Mouse (Mus musculus) left cerebral cortex, adult 18-20 months (tissue): ENCODE results near the gene Dlat. TPM values are rescaled to one million over a fixed set of nuclear protein-coding genes. Genes with fewer than 3 reads are reported as not detected.
"Not testable (repeated sequence)": the region's sequence is repeated elsewhere in the genome, so short reads cannot be mapped to it uniquely, and the experiment has no call there.

Experiments
- DNase-seq, 2 experiments: peaks; one replicate each; pipeline ENCODE4 v3.0.0; 2021 to 2022; ENCODE audit warnings: low spot score in 2 of 2, mixed read lengths in 1 of 2
- total RNA-seq, 2 experiments: library from RNA; stranded (reverse); gene quantifications; 2 replicates each; pipeline ENCODE4 v1.2.3; 2021

The Dlat gene
- total RNA-seq, 2 experiments from 2014 or later, result 107 to 121 TPM

DNA sequence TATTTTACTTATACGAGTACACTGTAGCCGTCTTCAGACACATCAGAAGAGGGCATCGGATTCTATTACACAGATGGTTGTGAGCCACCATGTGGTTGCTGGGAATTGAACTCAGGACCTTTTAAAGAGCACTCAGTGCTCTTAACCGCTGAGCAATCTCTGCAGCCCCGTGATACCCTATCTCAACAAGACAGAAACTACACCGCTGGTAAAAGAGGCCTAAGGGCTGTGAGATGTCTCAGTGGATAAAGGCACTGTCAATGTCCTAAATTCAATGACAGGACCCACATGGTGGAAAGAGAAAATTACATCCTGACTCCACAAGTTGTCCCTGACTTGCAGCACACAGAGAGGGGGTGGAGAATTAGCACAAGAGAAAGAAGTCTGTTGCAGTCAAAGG is 6.9 kb upstream of the Dlat start:
- no peak for DNase-seq

DNA sequence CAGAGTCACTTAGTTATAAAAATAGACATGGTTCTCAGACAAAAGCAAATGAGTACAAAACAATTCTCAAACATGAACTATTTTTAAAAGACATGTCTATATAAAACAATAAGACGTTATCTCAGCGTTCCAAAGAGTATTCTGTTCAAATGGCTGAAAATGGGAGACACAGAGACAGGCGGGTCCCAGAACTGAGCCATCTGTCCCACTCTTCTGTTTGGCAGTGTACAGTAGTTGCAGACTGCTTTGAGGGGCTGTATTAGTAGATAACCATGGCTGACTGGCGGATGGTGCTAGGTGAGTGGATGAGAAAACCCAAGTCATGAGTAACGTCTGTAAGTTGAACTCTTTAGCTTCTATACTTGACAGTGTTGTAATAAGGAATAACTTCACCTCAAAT is 5.2 kb upstream of the Dlat start:
- no peak for DNase-seq

DNA sequence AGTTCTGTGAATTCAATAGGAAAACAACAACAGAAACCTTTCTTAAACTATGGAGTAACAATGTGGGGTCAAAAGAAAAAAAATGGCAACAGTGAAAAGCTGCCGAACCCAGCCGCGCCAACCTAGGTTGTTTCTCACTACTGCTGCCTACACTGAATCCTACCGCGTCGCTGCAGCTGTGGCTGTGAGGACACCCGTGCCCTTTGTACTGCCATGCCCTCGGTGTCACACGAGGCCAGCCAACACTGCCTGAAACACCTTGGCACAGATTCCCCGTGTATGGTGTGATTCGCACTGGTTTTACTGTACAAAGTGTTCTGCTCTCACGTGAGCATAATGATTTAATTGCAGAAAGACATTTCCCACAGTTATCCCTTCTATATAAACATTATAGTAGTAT is 851 bp upstream of the Dlat start:
- DNase-seq, result peak in 1 of 2 experiments; percentile 16

DNA sequence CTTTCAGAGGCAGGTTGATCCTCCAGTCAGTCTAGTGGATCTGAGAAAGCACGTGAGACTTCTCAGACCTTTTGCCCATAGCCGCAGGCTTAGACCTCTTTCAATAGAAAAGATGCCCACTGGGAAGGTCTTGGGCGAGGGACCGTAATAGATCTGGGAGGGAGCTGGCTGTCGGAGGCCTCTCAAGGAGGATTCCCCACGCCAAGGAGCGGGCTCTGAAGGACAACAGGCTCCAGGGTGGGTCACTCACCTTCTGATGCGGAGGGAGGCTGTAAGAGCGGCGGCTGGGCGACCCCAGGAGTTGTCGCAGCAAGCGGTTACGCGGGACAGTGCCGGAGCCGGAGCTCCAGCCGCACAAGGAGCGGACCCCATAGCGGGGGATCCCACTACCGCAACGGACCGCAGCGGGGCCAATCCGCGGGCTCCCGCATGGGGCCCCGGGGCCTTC is 615 bp downstream of the Dlat start:
- DNase-seq, result peak in 1 of 2 experiments; percentile 9

DNA sequence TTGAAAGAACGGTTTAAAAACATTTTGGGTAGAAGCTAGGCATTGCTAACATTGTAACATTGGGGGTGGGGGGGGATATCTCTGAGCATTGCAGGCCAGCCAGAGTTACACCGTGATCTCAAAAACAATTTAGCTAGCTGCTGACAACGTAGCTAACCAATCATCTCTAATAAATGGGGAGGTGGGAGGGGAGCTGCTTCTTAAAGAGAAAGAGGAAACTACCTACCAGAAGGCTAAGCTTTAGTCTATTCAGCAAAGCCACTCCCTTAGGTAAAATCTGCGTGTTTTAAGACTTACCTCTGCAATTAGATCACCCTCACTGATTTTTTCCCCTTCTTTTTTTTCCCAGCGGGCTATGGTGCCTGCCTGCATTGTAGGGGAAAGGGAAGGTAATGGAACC is 1.2 kb downstream of the Dlat start:
- DNase-seq, result no peak

DNA sequence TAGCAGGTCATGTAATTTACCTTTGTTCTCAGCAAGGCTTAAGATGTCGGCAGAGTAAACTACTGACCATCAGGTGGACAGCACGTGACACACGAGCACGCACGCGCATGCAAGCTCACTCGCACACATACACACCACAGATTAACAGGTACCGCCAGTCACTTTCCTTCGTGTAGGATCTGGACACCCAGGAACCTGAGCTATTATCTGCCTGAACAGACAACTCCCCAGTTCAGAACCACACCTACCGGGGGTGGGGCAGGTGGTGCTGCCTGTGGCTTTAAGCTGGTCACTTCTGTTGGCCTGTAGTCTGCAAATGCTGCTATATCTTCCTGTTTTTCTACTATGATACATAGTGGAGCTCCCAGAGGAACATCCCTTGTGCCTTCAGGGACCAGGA is 9.1 kb downstream of the Dlat start:
- DNase-seq, result no peak

DNA sequence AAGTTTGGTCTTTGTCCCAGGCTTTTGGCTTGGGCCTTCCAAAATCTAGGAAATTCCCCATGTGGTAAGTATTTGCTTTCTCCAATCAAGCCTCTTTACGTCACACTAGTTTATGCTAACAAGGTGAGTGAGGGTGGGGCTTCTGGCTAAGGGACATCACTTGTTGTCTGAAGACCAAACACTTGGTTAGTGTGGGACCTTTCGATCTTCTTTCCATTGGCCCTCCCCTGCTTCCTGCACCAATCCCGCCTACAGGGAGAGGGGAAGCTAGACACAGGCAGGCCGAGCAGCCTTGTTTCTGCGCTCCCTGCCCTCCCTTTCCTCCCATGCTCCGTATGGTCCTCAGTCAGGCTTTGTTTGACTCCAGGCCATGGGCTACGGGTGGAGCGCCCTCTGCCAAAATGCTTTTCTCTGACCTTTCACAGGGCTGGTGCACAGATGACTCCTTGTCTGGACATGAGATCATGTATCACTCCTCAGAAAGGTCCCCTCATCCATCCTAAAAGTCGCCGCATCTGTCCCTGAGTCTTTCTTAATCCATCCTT is 12.7 kb downstream of the Dlat start:
- DNase-seq, result no peak

DNA sequence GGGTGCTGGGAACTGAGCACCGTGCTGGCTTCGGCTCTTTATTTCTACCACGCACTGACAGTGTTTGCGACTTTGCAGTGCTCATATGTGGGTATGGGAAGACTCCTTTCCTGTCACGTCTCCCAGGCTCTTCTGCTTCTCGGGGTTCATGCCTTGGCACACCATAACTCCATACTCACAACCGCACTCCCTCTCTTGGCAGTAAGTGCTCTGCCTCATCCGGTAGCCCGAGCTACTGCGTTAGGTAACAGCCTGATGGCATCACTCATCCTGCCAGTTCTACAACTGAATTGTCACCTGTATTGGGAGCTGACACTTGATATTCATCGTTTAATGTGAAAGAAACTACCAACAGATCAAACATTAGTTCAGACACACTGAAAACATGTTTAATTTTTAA is 25.3 kb downstream of the Dlat start:
- DNase-seq, result no peak

DNA sequence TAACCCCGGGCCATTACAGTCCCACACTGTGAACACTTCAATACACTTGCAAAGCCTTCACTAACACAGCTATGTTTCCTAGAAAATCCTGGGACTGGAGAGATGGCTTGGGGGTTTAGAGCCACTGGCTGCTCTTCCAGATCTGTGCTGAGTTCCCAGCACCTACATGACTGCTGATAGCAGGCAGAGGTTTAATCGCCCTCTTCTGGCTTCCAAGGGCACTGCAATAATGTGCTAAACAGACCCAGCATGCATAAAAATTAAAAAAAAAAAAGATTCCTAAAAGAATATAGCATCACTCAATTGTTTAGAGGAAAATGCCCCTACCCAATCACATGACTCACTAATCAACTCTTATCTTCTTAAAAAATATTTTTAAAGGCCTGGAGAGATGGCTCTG is 26.5 kb downstream of the Dlat start:
- DNase-seq, result no peak

DNA sequence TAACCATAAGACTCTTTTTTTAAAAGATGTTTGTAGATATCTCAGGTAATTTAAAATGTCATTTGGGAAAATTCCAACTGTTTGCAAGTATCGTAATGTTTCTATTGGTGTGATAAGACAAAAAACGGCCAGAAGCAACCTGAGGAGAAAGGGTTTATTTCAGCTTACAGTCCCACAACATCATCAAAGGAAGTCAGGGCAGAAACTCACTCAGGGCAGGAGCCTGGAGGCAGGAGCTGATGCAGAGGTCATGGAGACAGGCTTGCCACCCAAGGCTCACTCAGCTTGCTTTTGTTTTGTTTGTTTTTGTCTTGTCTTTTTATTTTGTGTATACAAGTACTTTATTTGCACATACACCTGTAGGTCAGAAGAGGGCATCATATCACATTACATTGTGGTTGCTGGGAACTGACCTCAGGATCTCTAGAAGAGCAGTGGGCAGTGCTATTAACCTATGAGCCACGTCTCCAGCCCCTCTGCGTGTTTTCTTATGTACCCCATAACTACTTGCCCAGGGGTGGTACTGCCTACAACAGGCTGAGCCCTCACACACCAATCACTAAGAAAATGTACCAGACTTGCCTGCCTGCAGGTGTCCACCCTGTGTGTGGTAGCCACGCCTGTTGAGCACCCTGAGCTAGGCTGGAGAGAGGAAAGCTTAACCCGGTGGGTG is 27.4 kb downstream of the Dlat start:
- DNase-seq, result no peak

DNA sequence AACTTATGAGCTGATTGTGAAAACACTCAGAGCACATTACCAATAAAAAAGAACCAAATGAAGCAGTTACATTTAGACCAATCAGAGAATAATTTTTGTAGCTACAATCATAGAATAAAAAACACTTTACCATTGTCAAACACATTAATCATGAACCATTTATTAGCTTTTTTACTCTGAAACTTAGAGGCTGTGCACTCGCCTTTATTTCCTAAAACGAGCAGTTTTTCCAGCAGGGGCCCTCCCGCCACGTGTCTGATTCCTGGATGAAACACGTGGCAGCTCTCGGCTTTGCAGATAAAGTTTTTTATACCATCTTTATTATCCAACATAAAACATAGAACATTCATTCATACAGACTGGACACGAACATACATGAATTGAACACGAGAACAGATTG is 28.7 kb downstream of the Dlat start:
- DNase-seq, result not testable (repeated sequence)

DNA sequence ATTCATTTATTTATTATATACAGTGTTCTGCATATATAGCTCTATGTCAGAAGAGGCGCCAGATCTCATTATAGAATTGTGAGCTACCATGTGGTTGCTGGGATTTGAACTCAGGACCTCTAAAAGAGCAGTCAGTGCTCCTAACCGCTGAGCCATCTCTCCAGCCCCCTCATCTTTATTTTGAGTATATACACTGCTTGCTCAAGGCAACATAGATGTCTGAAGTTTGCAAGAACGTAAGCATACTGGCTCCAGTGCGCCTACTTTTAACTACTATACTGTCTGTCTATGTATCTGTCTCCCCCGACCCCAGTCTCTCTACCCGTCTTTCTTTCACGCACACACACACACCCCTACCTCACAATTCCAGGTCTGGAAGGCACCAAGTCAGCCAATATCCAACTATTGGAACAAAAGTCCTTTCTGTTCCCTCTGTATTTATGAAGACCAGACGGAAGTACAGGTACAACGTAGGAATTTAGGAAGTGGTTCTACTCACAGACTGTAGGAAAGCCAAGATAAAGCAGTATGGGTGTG is 41.7 kb downstream of the Dlat start:
- no peak for DNase-seq

DNA sequence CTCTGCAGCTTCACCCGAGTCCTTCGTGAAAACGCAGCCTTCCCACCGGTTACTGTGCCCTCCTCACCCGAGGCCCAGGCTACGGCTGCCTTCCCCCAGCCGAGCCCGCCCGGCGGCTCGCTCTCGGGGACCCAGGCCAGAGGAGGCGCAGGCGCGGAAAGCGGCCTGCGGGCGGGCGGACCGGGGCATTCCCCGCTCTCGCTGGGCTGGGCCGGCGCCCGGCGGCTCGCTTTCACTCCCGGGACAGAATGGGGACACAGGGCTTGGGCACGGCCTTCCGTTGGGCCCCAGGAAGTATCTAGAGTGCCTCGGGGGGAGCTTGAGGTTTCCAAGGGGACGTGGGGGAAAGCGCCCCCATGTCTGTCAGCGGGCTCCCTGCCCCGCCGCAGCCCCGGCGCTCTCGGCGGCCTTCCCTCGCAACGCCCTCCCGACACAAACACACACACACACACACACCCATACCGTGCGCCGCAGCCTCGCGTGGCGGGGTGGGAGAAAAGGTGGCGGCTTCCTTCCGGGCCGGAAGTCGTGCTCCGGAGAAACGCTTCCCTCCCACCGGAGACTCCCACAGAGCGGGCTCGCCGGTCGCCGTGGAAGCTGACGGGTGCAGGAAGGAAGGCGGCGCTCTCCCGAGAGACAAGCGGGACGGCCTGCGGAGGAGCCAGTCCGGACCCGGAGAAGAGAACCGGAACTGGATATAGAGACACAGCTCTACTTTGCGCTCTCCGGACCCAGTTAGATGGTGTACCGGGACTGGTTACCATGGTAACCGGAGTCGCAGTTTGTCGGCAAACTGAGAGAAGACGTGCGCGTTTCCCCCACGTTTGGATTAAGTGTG is 42.6 kb downstream of the Dlat start, which contains the start of the genes Pih1d2 and Nkapd1:
Pih1d2 (plus strand) TSS at position 556 of the 838 bp plus-strand sequence.
Nkapd1 (minus strand) TSS at position 699 of the 838 bp plus-strand sequence.
- DNase-seq, result peak; percentile 84 to 86

DNA sequence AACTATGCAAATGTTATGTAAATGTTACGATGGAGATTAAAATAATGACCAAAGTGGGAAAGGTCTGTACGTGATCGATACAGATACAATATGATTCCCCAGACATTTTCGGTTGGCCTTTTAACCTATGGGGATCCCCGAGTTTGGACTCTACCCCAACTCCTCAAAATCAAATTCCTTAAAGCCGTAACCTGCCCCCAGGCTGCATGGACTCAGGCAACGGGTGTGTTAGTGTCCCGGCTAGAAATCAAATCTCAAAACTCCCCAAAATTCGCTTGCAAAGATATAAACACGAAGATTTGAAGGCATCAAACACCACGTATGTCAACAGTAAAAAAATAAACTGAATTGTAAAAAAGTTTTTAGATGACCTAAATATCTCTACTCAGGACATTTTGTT is 43.4 kb downstream of the Dlat start:
- DNase-seq, result no peak

DNA sequence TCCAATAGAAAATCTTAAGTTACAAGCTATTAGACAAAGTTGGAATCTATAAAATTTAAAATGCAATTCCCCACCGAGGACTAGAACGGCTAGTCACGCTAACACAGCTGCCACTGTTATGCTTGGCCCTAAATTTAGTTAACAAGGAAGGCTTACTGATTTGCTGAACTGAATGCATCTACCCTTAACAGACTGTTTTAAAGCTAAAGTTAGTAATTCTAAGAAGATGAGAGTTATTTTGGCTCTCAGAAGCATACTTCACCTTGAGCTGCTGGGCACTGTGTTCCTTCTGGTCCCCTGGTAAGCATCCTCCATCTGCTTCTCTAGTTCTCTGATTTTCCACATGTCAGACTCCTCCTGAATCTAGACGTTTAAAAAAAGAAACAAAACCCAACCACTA is 47.5 kb downstream of the Dlat start:
- DNase-seq, result no peak

DNA sequence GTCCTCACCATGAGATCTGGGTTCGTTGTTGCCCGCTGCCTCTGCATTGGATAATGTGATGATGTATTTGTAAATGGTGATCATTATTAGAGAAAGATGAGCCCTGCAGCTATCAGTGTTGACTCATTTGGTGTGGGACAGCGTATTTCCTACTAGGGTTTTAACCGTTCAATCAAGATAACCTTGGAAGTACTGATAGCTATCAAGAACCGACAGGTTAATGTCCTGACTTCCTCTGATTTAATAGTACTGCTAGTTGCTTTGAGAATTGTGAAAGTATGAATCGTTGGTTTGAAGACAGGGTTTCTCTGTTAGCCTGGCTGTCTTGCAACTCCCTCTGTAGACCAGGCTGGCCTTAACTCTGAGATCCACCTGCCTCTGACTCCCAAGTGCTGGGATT is 55.2 kb downstream of the Dlat start:
- DNase-seq, result no peak

DNA sequence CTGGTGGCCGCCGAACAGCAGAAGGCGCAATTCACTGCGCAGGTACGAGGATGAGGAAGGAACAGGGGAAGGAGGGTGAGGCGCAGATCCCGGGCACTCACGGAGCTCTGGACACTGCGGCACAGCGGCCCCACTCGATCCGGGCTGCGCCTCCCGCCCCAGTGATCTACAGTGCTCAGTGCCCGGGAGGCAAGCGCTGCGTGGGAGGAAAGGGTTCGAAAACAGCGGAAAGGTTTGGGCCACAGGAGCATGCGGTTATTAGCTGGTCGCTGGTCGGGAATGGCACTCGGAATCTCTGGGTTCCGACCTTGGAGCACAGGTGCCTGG is 55.6 kb downstream of the Dlat start:
- DNase-seq, result no peak

DNA sequence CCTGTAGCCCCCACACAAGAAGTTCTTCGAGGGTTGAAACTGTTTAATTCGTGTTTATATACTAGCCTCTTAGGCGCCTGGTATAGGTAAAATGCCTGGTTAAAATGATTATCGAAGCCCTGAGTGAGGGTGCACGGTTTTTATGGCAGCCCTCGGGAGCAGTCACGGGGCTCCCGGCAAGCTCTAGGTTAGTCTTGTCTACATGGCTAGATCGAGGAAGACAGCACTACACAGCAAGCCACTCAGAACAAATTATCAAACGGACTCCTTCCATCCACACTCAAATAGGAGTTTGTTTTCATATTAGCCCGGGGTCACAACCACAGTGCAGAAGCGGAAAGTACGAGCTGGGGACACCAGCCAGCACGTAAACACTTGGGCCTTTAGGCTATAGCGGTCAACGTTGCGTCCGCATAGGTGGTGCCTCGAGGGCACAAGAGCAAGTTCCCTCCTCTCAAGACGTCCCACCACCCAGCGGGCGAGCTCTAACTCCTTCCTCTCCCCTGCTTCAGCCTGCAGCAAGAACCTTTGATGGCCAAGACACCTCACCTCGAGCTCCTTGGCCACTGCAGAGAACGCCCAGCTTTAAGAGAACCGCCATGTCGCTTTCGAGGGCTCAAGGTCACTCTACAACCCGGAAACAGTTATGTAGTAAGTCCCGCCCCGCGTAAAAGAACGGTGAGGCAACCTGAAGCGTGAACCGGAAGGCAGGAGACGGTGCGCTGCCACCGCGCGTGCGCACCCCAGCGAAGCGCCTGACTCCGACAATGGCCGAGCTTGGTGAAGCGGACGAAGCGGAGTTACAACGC is 56.2 kb downstream of the Dlat start, which contains the start of the genes Sdhd and Timm8b:
Sdhd (minus strand) TSS at position 624 of the 809 bp plus-strand sequence.
Timm8b (plus strand) TSS at position 722 of the 809 bp plus-strand sequence.
- DNase-seq, result peak; percentile 90 to 94

DNA sequence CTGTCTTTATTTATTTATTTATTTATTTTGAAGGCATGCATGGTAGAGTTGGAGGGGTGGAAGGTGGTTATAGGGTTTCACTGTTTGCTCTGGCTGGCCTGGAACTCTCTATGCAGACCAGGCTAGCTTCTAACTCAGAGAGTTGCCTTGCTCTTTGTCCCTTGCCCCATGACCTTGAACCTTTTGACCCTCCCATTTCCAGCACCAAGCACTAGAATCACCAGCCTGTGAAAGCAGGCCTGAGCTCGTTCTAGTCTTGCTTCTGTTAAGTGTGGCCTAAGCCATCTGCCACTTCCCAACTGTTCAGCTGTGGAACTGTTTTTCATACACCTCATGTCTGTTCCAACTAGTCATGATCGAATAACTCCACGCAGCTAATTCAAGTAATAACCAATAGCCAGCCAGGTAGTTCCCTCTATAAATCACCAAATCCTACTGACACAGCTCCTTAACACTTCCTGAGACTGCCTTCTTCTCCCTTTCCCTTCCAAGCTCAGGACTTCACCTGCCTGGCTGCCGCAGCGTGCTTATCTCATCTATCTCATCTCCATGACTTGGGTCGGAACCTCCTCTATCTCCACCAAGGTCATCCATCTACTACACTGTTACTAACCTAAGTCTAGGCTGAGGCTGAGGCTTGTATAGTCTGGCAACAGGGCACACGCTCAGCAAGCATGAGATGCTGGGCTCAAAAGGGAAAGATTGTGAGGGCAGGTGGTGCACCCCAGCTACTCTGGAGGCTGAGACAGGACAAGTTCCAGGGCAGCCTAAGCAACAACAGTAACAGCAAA is 57.3 kb downstream of the Dlat start:
- no peak for DNase-seq

DNA sequence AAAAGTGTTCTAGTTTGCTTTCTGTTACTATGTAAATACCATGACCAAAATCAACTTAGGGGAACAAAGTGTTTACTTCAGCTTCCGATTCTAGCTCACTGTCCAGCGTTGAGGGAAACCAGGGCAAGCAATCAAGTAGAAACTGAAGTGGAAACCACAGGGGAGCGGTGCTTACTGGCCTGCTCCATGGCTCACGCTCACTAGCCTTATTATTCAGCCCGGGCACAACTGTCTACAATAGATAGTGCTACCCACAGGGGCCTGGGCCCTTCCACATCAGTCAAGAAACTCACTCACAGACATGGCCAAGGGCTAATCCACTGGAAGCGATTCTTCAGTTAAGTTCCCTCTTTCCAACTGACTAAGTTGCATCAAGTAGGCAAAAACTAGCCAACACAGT is 58.0 kb downstream of the Dlat start:
- no peak for DNase-seq
